Mouse (Mus musculus) hindbrain, embryonic 11.5 days (tissue): Measurements from ENCODE around the gene Atn1. TPM values are rescaled to one million over a fixed set of nuclear protein-coding genes. Genes with fewer than 3 reads are reported as not detected.

ENCODE experiments used
- ATAC-seq: fragments of 200-750 bp; cut with Nextera tagmentation; 2 replicates; pipeline ENCODE4 v1.8.0; 2017; ENCODE audit warnings: mild to moderate bottlenecking, moderate TSS enrichment, moderate library complexity; ENCODE audit not compliant: low FRiP score
- DNase-seq: peaks from one replicate; pipeline ENCODE4 v3.0.0-alpha.2; 2015; ENCODE audit warnings: low spot score
- H3K27ac ChIP-seq: fragments of 300-500 bp; sonication (generic); 2 replicates; pipeline ENCODE4 v1.5.1; 2014; ENCODE audit warnings: mild to moderate bottlenecking, low read depth, low read length
- H3K27me3 ChIP-seq: fragments of 300-500 bp; sonication (generic); 2 replicates; pipeline ENCODE4 v1.6.1; 2014; ENCODE audit warnings: mild to moderate bottlenecking, low read length, moderate library complexity, mixed read lengths; ENCODE audit not compliant: control insufficient read depth, insufficient read depth
- H3K36me3 ChIP-seq: fragments of 300-500 bp; sonication (generic); 2 replicates; pipeline ENCODE4 v1.6.1; 2014; ENCODE audit warnings: mild to moderate bottlenecking, low read length, moderate library complexity, mixed read lengths; ENCODE audit not compliant: control insufficient read depth, insufficient read depth
- H3K4me1 ChIP-seq: fragments of 300-500 bp; sonication (generic); replicated peaks from 2 replicates; pipeline ENCODE4 v1.6.1; 2014; ENCODE audit warnings: low read length, mixed read lengths; ENCODE audit not compliant: control insufficient read depth, insufficient read depth
- H3K4me2 ChIP-seq: fragments of 300-500 bp; sonication (generic); replicated peaks from 2 replicates; pipeline ENCODE4 v1.6.1; 2014; ENCODE audit warnings: mild to moderate bottlenecking, low read depth, low read length
- H3K4me3 ChIP-seq: fragments of 300-500 bp; sonication (generic); 2 replicates; pipeline ENCODE4 v1.5.1; 2014; ENCODE audit warnings: low read depth, low read length
- H3K9ac ChIP-seq: fragments of 300-500 bp; sonication (generic); 2 replicates; pipeline ENCODE4 v1.6.1; 2014; ENCODE audit warnings: low read depth, low read length
- H3K9me3 ChIP-seq: fragments of 300-500 bp; sonication (generic); 2 replicates; pipeline ENCODE4 v1.6.1; 2016; ENCODE audit warnings: low read length; ENCODE audit not compliant: control insufficient read depth
- WGBS: fragments of 180-500 bp; shearing (Covaris S2); extraction: QIAGEN DNeasy Blood & Tissue Kit; methylation state at CpG from one replicate; pipeline ENCODE4 v1.1.7; 2014; 5-methylcytosine and 5-hydroxymethylcytosine counted together
- microRNA counts: library from miRNA; unstranded; fragments of <30 nt; microRNA quantifications from one replicate; lab custom pipeline; 2015
- polyA plus RNA-seq: library from polyadenylated mRNA; unstranded; fragments of >200 nt; fragmentation: Nextera tagmentation; extraction: Ambion mirVana; gene quantifications from 2 replicates; pipeline ENCODE4 v1.2.1, GENCODE M21; 2014

Gene Atn1
- polyA plus RNA-seq, 1 experiment from 2014 or later, result 12.7 TPM

GRCm38 (mm10) chr6:124693243-124693981, 62.9 kb downstream of the Atn1 start:
- no peaks in the 10 kb centered on the region for H3K9me3 ChIP-seq
- no peak for ATAC-seq
- 68% methylated on average over 15 of the region's 15 CpGs for whole genome bisulfite sequencing

More at GRCm38 (mm10) chr6:124693243-124693981, 62.9 kb downstream of the Atn1 start:
- H3K4me2 ChIP-seq, result no peak overlapping the region
- H3K27ac ChIP-seq, result no peak overlapping the region
- H3K4me3 ChIP-seq, result no peak overlapping the region
- no peak for DNase-seq
- H3K9ac ChIP-seq, result no peak overlapping the region
- no peaks in the 10 kb centered on the region for H3K27me3 ChIP-seq
- no peaks in the 10 kb centered on the region for H3K4me1 ChIP-seq
- no peaks in the 10 kb centered on the region for H3K36me3 ChIP-seq

MicroRNA genes within 50 kb of the gene (microRNA counts, 519-probe panel; counts per million panel counts)
- microRNA mmu-miR-141 (lab: Ali Mortazavi, UCI) (1,615 counts per million, percentile 3 among the panel's probes with 10 or more counts), microRNA mmu-miR-200c (lab: Ali Mortazavi, UCI) (4,101 counts per million, percentile 39 among the panel's probes with 10 or more counts)

Other genes starting within 250 kb of the Atn1 start
- gene C1ra, start 244.1 kb downstream of the Atn1 start, polyA plus RNA-seq, result 0.08 and 0.20 TPM in 2 replicates
- 0.29 and 0.86 TPM in 2 replicates for gene C1s1, start 214.2 kb downstream of the Atn1 start, polyA plus RNA-seq
- not detected in 2 replicates for gene C1rb, start 186.2 kb downstream of the Atn1 start, polyA plus RNA-seq
- gene C1s2, start 120.4 kb downstream of the Atn1 start, polyA plus RNA-seq, result 0.10 TPM in 1 of 2 replicates, not detected in the other
- 37.5 and 43.2 TPM in 2 replicates for gene Lpcat3, start 93.5 kb downstream of the Atn1 start, polyA plus RNA-seq
- 196 and 203 TPM in 2 replicates for gene Emg1, start 44.3 kb downstream of the Atn1 start, polyA plus RNA-seq
- gene Phb2, start 44.2 kb downstream of the Atn1 start, polyA plus RNA-seq, result 318 and 336 TPM in 2 replicates
- 7.1 and 7.9 TPM in 2 replicates for gene Ptpn6, start 17.8 kb downstream of the Atn1 start, polyA plus RNA-seq
- gene Grcc10, start 15.2 kb downstream of the Atn1 start, polyA plus RNA-seq, result 553 and 590 TPM in 2 replicates
- gene Gm45234, start 503 bp downstream of the Atn1 start, polyA plus RNA-seq, result not detected in 2 replicates
- gene Eno2, start 13.1 kb upstream of the Atn1 start, polyA plus RNA-seq, result 5.9 and 7.1 TPM in 2 replicates
- 4.1 and 4.7 TPM in 2 replicates for gene Lrrc23, start 23.2 kb upstream of the Atn1 start, polyA plus RNA-seq
- gene Spsb2, start 52.1 kb upstream of the Atn1 start, polyA plus RNA-seq, result 4.8 and 6.7 TPM in 2 replicates
- 618 and 653 TPM in 2 replicates for gene Tpi1, start 57.8 kb upstream of the Atn1 start, polyA plus RNA-seq
- gene Usp5, start 73.0 kb upstream of the Atn1 start, polyA plus RNA-seq, result 127 and 134 TPM in 2 replicates
- gene Cdca3, start 73.0 kb upstream of the Atn1 start, polyA plus RNA-seq, result 185 and 193 TPM in 2 replicates
- gene Gnb3, start 83.8 kb upstream of the Atn1 start, polyA plus RNA-seq, result 0.22 and 0.64 TPM in 2 replicates
- gene P3h3, start 101.2 kb upstream of the Atn1 start, polyA plus RNA-seq, result 12.1 and 14.7 TPM in 2 replicates
- 1.9 and 2.3 TPM in 2 replicates for gene Gpr162, start 107.5 kb upstream of the Atn1 start, polyA plus RNA-seq
- 0.19 TPM in 1 of 2 replicates, not detected in the other for gene Cd4, start 131.7 kb upstream of the Atn1 start, polyA plus RNA-seq
- 1.2 and 2.5 TPM in 2 replicates for gene Lag3, start 155.2 kb upstream of the Atn1 start, polyA plus RNA-seq
- 321 and 337 TPM in 2 replicates for gene Ptms, start 163.6 kb upstream of the Atn1 start, polyA plus RNA-seq
- gene Mlf2, start 174.9 kb upstream of the Atn1 start, polyA plus RNA-seq, result 443 and 465 TPM in 2 replicates
- gene Cops7a, start 209.0 kb upstream of the Atn1 start, polyA plus RNA-seq, result 94.3 and 99.7 TPM in 2 replicates
- gene Pianp, start 240.2 kb upstream of the Atn1 start, polyA plus RNA-seq, result 1.6 and 1.9 TPM in 2 replicates